ENCODE assay signal across 8 mouse cellular contexts in the genomic region with DNA sequence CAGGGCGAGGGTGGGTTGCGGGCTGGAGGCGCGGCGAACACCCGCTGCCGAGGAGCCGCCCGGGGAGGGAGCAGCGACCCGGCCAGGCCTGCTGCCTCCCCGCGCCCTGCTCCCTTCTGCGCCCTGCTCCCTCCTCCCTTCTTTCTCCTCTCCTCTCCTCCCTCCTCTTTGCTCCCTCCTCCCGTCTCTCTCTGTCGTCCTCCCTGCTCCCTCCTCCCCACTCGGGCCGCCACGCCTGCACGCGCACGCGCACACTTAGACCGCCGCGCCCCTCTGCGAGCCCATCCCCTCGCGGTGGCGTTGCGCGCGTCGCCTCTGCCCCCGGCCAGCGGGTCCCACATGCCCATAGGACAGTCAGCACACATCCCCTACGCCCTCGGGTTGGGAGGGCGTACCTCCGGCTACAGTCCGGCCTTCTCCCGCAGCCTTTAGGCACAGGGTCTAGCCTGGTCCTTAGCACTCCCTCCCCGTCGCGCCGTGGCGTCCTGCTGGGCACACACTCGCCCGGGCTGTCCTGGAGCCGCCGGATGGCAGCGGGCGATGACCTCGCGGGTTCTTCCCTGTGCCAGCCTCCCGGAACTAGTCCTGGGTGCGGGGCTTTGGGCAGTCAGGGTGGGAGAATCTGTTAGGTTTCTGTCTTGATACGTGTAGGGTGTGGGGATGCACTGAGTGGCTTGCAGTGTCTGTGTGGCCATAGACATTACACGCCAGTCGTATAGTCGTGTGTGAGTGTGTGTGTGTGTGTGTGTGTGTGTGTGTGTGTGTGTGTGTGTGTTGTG. TPM values are rescaled to one million over a fixed set of nuclear protein-coding genes. Genes with fewer than 3 reads are reported as not detected.
DNase-seq lines count a peak whose midpoint lies in the region; ATAC-seq and TF ChIP-seq lines count a peak whose summit lies in the region.

TSS of gene 2510009E07Rik (minus strand) at position 203 of the 779 bp plus-strand sequence.

- peak; percentile 63 for ATAC-seq in activated CD4-positive, CD25-positive, alpha-beta regulatory T cell, adult 4 months
- peak; percentile 67 for ATAC-seq in inflammation-experienced regulatory T-cells, adult 6 months

- H3K4me1 ChIP-seq in cortical plate, adult 2 months (ENCODE audit: control insufficient read depth, insufficient read depth, low read length), result peaks cover 15% of the 10 kb centered on the region

- H3K79me2 ChIP-seq in macrophage (ENCODE audit: inconsistent target), result peaks cover 36% of the 10 kb centered on the region

- no peak for TF ChIP-seq CTCF in cortical plate, adult 2 months (IDR thresholded peaks at IDR 0.05; ENCODE audit: extremely low read depth, insufficient read depth, low read length)

- peak; percentile 67; the same call in 1 of the 2 replicates for TF ChIP-seq POLR2A in cortical plate, adult 2 months (IDR thresholded peaks at IDR 0.05; ENCODE audit: extremely low read depth, insufficient read depth, low read length)

- 3% methylated on average over 54 of the region's 61 CpGs for WGBS in macrophage (ENCODE audit: missing documents)

- no peaks in the 10 kb centered on the region for H3K36me3 ChIP-seq in macrophage (ENCODE audit: inconsistent target)

- H3K27ac ChIP-seq in cortical plate, adult 2 months (ENCODE audit: insufficient read depth, low read length), result peak within 1 kb of the TSS; percentile 87
- peak within 1 kb of the TSS; percentile 22; the same call in 1 of the 2 replicates for H3K27ac ChIP-seq in macrophage

- DNase-seq in gastrocnemius, postnatal 14 days, result peak; percentile 93
- DNase-seq in left cerebral cortex, adult 8-10 months (ENCODE audit: low spot score in 2 of 2), result peak; percentile 80 to 89
- DNase-seq in right cerebral cortex, adult 2 months (ENCODE audit: low spot score in 2 of 2), result peak; percentile 85 to 93
- peak; percentile 75 for DNase-seq in urinary bladder, adult 2 months (ENCODE audit: low spot score)

- intact Hi-C loops in gastrocnemius, postnatal 14 days (cut with DNase I; ENCODE audit: low total_unique reads), result no loop called here

- peak within 1 kb of the TSS; percentile 88 for H3K4me3 ChIP-seq in cortical plate, adult 2 months (ENCODE audit: insufficient read depth, low read length)
- peak within 1 kb of the TSS; percentile 51 for H3K4me3 ChIP-seq in macrophage (ENCODE audit: inconsistent target)

RNA-seq across cellular contexts. Expression of gene 2510009E07Rik, which starts in this region (rescaled TPM):
- 1 to 10 TPM; 1.5 to 2.4 TPM for polyA plus RNA-seq in activated CD4-positive, CD25-positive, alpha-beta regulatory T cell, adult 4 months (2017; shearing (Covaris generic))
- 30.5 and 31.1 TPM in 2 replicates for polyA plus RNA-seq in cortical plate, adult 2 months (2012; rRNA removed)
- total RNA-seq in gastrocnemius, postnatal 14 days (2021), result 10 to 100 TPM; 20.8 to 21.0 TPM
- 1 to 10 TPM in 2 of 3 experiments, under 1 TPM in 1; 0.30 to 4.1 (median 3.0) TPM for polyA plus RNA-seq in inflammation-experienced regulatory T-cells, adult 6 months (2017; shearing (Covaris generic))
- total RNA-seq in left cerebral cortex, adult 8-10 months (2022), result 10 to 100 TPM; 44.7 to 57.0 (median 53.9) TPM
- 10 to 100 TPM in 18 of 26 experiments, 1 to 10 TPM in 8; 6.0 to 76.7 (median 13.7) TPM for total RNA-seq in macrophage (2018; cell fraction: chromatin; rRNA removed)
- total RNA-seq in macrophage (2018; cell fraction: cytosol; rRNA removed), result 10 to 100 TPM in 3 of 26 experiments, 1 to 10 TPM in 23; 4.5 to 13.4 (median 6.3) TPM
- 10 to 100 TPM in 18 of 26 experiments, 1 to 10 TPM in 8; 6.1 to 29.2 (median 12.8) TPM for total RNA-seq in macrophage (2018; cell fraction: nucleus; rRNA removed)
- polyA plus RNA-seq in macrophage (2018), result 7.2 to 15.7 TPM (median 7.7 TPM) in 3 replicates
- polyA plus RNA-seq in urinary bladder, adult 2 months (2012; rRNA removed), result 14.1 and 18.9 TPM in 2 replicates

Comparison
In these comparisons a context has a peak if more than half of its experiments do, and no peak if none do; other contexts are left out.
1. Peak in every context shown above with its lines: DNase-seq, ATAC-seq, H3K4me3 ChIP-seq and H3K27ac ChIP-seq.